Mouse (Mus musculus): ENCODE measurements around the gene Cdc42ep4.

- no peak for TF ChIP-seq POLR2A (IDR thresholded peaks at IDR 0.05; ENCODE audit: low read depth, low read length)
- TF ChIP-seq CTCF (IDR thresholded peaks at IDR 0.05; ENCODE audit: borderline replicate concordance, insufficient read depth, low read length): no peak
Measured at GRCm38 (mm10) chr11:113711061-113711460, 40.6 kb downstream of the Cdc42ep4 start.

Data from embryonic fibroblast, embryonic 13.5 days (primary cell).